Mouse (Mus musculus): Measurements from ENCODE around the gene Edc3. TPM values are rescaled to one million over a fixed set of nuclear protein-coding genes. Genes with fewer than 3 reads are reported as not detected.

Edc3 gene
- polyA plus RNA-seq, 1 experiment = 16.8 TPM

GRCm38 (mm10) chr9:57666536-57666935, 41.8 kb upstream of the Edc3 start:
- H3K4me3 ChIP-seq (ENCODE audit: insufficient read depth, poor library complexity, severe bottlenecking) = no peak overlapping the region
- TF ChIP-seq MAX (IDR thresholded peaks at IDR 0.05) (no peak), CEBPB (IDR thresholded peaks at IDR 0.05; ENCODE audit: low read depth) (no peak), MYOD1 (IDR thresholded peaks at IDR 0.05; ENCODE audit: control insufficient read depth, insufficient read length, low read depth) (no peak), CTCF (IDR thresholded peaks at IDR 0.05; ENCODE audit: control insufficient read depth, insufficient read depth, insufficient read length) (no peak), MYOG (IDR thresholded peaks at IDR 0.05; ENCODE audit: control insufficient read depth, extremely low read depth, insufficient read length) (no peak), FOSL1 (IDR thresholded peaks at IDR 0.05; ENCODE audit: insufficient read depth, low read length, poor library complexity, severe bottlenecking) (no peak), USF1 (IDR thresholded peaks at IDR 0.05; ENCODE audit: low read depth) (no peak)
- H3K79me3 ChIP-seq (ENCODE audit: low read depth) = no peaks in the 10 kb centered on the region
- no peak overlapping the region for H3ac ChIP-seq (ENCODE audit: control insufficient read depth, insufficient read length, low read depth)
- H3K27me3 ChIP-seq (ENCODE audit: control insufficient read depth, insufficient read depth, insufficient read length) = peaks cover 8% of the 10 kb centered on the region
- H3K36me3 ChIP-seq (ENCODE audit: control insufficient read depth, insufficient read depth) = no peaks in the 10 kb centered on the region
- H3K79me2 ChIP-seq (ENCODE audit: control insufficient read depth, insufficient read depth) = no peaks in the 10 kb centered on the region

- H3ac ChIP-seq (ENCODE audit: control insufficient read depth, insufficient read length, low read depth) = no peak overlapping the region
- no peak overlapping the region for H3K4me3 ChIP-seq (ENCODE audit: insufficient read depth, poor library complexity, severe bottlenecking)
- peaks cover 8% of the 10 kb centered on the region for H3K27me3 ChIP-seq (ENCODE audit: control insufficient read depth, insufficient read depth, insufficient read length)
- H3K36me3 ChIP-seq (ENCODE audit: control insufficient read depth, insufficient read depth) = no peaks in the 10 kb centered on the region
- H3K79me3 ChIP-seq (ENCODE audit: low read depth) = no peaks in the 10 kb centered on the region
- TF ChIP-seq CEBPB (IDR thresholded peaks at IDR 0.05; ENCODE audit: low read depth) = no peak
- TF ChIP-seq MYOD1 (IDR thresholded peaks at IDR 0.05; ENCODE audit: control insufficient read depth, insufficient read length, low read depth) = no peak
- TF ChIP-seq FOSL1 (IDR thresholded peaks at IDR 0.05; ENCODE audit: insufficient read depth, low read length, poor library complexity, severe bottlenecking) = no peak
- no peak for TF ChIP-seq USF1 (IDR thresholded peaks at IDR 0.05; ENCODE audit: low read depth)
- no peak for TF ChIP-seq MAX (IDR thresholded peaks at IDR 0.05)
- TF ChIP-seq MYOG (IDR thresholded peaks at IDR 0.05; ENCODE audit: control insufficient read depth, extremely low read depth, insufficient read length) = no peak
- no peak for TF ChIP-seq CTCF (IDR thresholded peaks at IDR 0.05; ENCODE audit: control insufficient read depth, insufficient read depth, insufficient read length)
- no peaks in the 10 kb centered on the region for H3K79me2 ChIP-seq (ENCODE audit: control insufficient read depth, insufficient read depth)
These were observed 41.2 kb upstream of the Edc3 start for GRCm38 (mm10) chr9:57667136-57667535.

- Histone ChIP-seq H3K4me3 (ENCODE audit: insufficient read depth, poor library complexity, severe bottlenecking) (no peak overlapping the region), H3K79me3 (ENCODE audit: low read depth) (no peaks in the 10 kb centered on the region), H3ac (ENCODE audit: control insufficient read depth, insufficient read length, low read depth) (no peak overlapping the region), H3K27me3 (ENCODE audit: control insufficient read depth, insufficient read depth, insufficient read length) (peaks cover 8% of the 10 kb centered on the region), H3K36me3 (ENCODE audit: control insufficient read depth, insufficient read depth) (no peaks in the 10 kb centered on the region), H3K79me2 (ENCODE audit: control insufficient read depth, insufficient read depth) (no peaks in the 10 kb centered on the region)
- TF ChIP-seq CEBPB (IDR thresholded peaks at IDR 0.05; ENCODE audit: low read depth) = no peak
- no peak for TF ChIP-seq FOSL1 (IDR thresholded peaks at IDR 0.05; ENCODE audit: insufficient read depth, low read length, poor library complexity, severe bottlenecking)
- no peak for TF ChIP-seq MYOG (IDR thresholded peaks at IDR 0.05; ENCODE audit: control insufficient read depth, extremely low read depth, insufficient read length)
- no peak for TF ChIP-seq MAX (IDR thresholded peaks at IDR 0.05)
- no peak for TF ChIP-seq MYOD1 (IDR thresholded peaks at IDR 0.05; ENCODE audit: control insufficient read depth, insufficient read length, low read depth)
- no peak for TF ChIP-seq CTCF (IDR thresholded peaks at IDR 0.05; ENCODE audit: control insufficient read depth, insufficient read depth, insufficient read length)
- no peak for TF ChIP-seq USF1 (IDR thresholded peaks at IDR 0.05; ENCODE audit: low read depth)
These were observed 40.5 kb upstream of the Edc3 start for GRCm38 (mm10) chr9:57667817-57668216.

- Histone ChIP-seq H3K79me3 (ENCODE audit: low read depth) (no peaks in the 10 kb centered on the region), H3ac (ENCODE audit: control insufficient read depth, insufficient read length, low read depth) (no peak overlapping the region), H3K4me3 (ENCODE audit: insufficient read depth, poor library complexity, severe bottlenecking) (no peak overlapping the region), H3K27me3 (ENCODE audit: control insufficient read depth, insufficient read depth, insufficient read length) (peaks cover 8% of the 10 kb centered on the region), H3K79me2 (ENCODE audit: control insufficient read depth, insufficient read depth) (no peaks in the 10 kb centered on the region), H3K36me3 (ENCODE audit: control insufficient read depth, insufficient read depth) (no peaks in the 10 kb centered on the region)
- TF ChIP-seq MAX (IDR thresholded peaks at IDR 0.05) (no peak), CEBPB (IDR thresholded peaks at IDR 0.05; ENCODE audit: low read depth) (no peak), CTCF (IDR thresholded peaks at IDR 0.05; ENCODE audit: control insufficient read depth, insufficient read depth, insufficient read length) (no peak), FOSL1 (IDR thresholded peaks at IDR 0.05; ENCODE audit: insufficient read depth, low read length, poor library complexity, severe bottlenecking) (no peak), USF1 (IDR thresholded peaks at IDR 0.05; ENCODE audit: low read depth) (no peak), MYOD1 (IDR thresholded peaks at IDR 0.05; ENCODE audit: control insufficient read depth, insufficient read length, low read depth) (no peak), MYOG (IDR thresholded peaks at IDR 0.05; ENCODE audit: control insufficient read depth, extremely low read depth, insufficient read length) (no peak)
These were observed 40.1 kb upstream of the Edc3 start for GRCm38 (mm10) chr9:57668277-57668676.

- no peaks in the 10 kb centered on the region for H3K79me2 ChIP-seq (ENCODE audit: control insufficient read depth, insufficient read depth)
- no peak overlapping the region for H3ac ChIP-seq (ENCODE audit: control insufficient read depth, insufficient read length, low read depth)
- H3K79me3 ChIP-seq (ENCODE audit: low read depth) = no peaks in the 10 kb centered on the region
- H3K4me3 ChIP-seq (ENCODE audit: insufficient read depth, poor library complexity, severe bottlenecking) = no peak overlapping the region
- TF ChIP-seq MYOD1 (IDR thresholded peaks at IDR 0.05; ENCODE audit: control insufficient read depth, insufficient read length, low read depth) = no peak
- TF ChIP-seq USF1 (IDR thresholded peaks at IDR 0.05; ENCODE audit: low read depth) = no peak
- no peak for TF ChIP-seq CEBPB (IDR thresholded peaks at IDR 0.05; ENCODE audit: low read depth)
- TF ChIP-seq MYOG (IDR thresholded peaks at IDR 0.05; ENCODE audit: control insufficient read depth, extremely low read depth, insufficient read length) = no peak
- H3K36me3 ChIP-seq (ENCODE audit: control insufficient read depth, insufficient read depth) = no peaks in the 10 kb centered on the region
- peaks cover 8% of the 10 kb centered on the region for H3K27me3 ChIP-seq (ENCODE audit: control insufficient read depth, insufficient read depth, insufficient read length)
These were observed 38.8 kb upstream of the Edc3 start for GRCm38 (mm10) chr9:57669566-57669965.

GRCm38 (mm10) chr9:57671037-57671436, 37.3 kb upstream of the Edc3 start:
- Histone ChIP-seq H3K79me2 (ENCODE audit: control insufficient read depth, insufficient read depth) (no peaks in the 10 kb centered on the region), H3K36me3 (ENCODE audit: control insufficient read depth, insufficient read depth) (no peaks in the 10 kb centered on the region), H3ac (ENCODE audit: control insufficient read depth, insufficient read length, low read depth) (no peak overlapping the region), H3K27me3 (ENCODE audit: control insufficient read depth, insufficient read depth, insufficient read length) (peaks cover 8% of the 10 kb centered on the region), H3K79me3 (ENCODE audit: low read depth) (no peaks in the 10 kb centered on the region), H3K4me3 (ENCODE audit: insufficient read depth, poor library complexity, severe bottlenecking) (no peak overlapping the region)
- TF ChIP-seq FOSL1 (IDR thresholded peaks at IDR 0.05; ENCODE audit: insufficient read depth, low read length, poor library complexity, severe bottlenecking) (no peak), MYOD1 (IDR thresholded peaks at IDR 0.05; ENCODE audit: control insufficient read depth, insufficient read length, low read depth) (no peak), USF1 (IDR thresholded peaks at IDR 0.05; ENCODE audit: low read depth) (no peak), CTCF (IDR thresholded peaks at IDR 0.05; ENCODE audit: control insufficient read depth, insufficient read depth, insufficient read length) (no peak), MAX (IDR thresholded peaks at IDR 0.05) (no peak), CEBPB (IDR thresholded peaks at IDR 0.05; ENCODE audit: low read depth) (no peak)

Measured in C2C12 (cell line).